Comparison of ENCODE assay signal across 13 mouse cellular contexts in genomic region chr9:68234979-68235649, GRCm38 (mm10).
DNase-seq lines count a peak whose midpoint lies in the region; ATAC-seq and TF ChIP-seq lines count a peak whose summit lies in the region.
"Had no signal": no experiment of that assay in that cellular context is flagged by ENCODE, and none has a peak within 500 bp of the region (broad histone marks: within the 10 kb centered on the region; RNA-seq: fewer than 3 reads in every experiment).

No protein-coding gene starts in this region.

- TF ChIP-seq CTCF in brain, embryonic 14.5 days (IDR thresholded peaks at IDR 0.05; ENCODE audit: borderline replicate concordance, extremely low read depth, insufficient read depth, insufficient read length): no peak

- H3K9me3 ChIP-seq in heart, embryonic 14.5 days (ENCODE audit: control insufficient read depth, low read length): no peaks in the 10 kb centered on the region
- H3K9me3 ChIP-seq: liver, embryonic 15.5 days had no signal

- H3K27me3 ChIP-seq in heart, embryonic 14.5 days (ENCODE audit: control insufficient read depth, insufficient read depth, low read length): no peaks in the 10 kb centered on the region
- H3K27me3 ChIP-seq: CH12.LX; liver, embryonic 15.5 days had no signal

- H3K4me2 ChIP-seq in heart, embryonic 14.5 days (ENCODE audit: low read length): peak overlapping the region; percentile 46
- H3K4me2 ChIP-seq: liver, embryonic 15.5 days had no signal

- no peak for TF ChIP-seq POLR2A in brain, embryonic 14.5 days (IDR thresholded peaks at IDR 0.05; ENCODE audit: borderline replicate concordance, extremely low read depth, insufficient read depth, insufficient read length, poor library complexity, severe bottlenecking)

- ATAC-seq in heart, embryonic 14.5 days (ENCODE audit: insufficient number of reproducible peaks, insufficient read depth, low FRiP score, low read depth): no peak
- ATAC-seq: hindbrain, embryonic 16.5 days had no signal

- H3K4me1 ChIP-seq in heart, embryonic 14.5 days (ENCODE audit: control insufficient read depth in 2 of 2, insufficient read depth in 2 of 2, low read length in 2 of 2): peaks cover 4 to 9% of the 10 kb centered on the region in 2 experiments; a peak in 3 of 4 replicates
- H3K4me1 ChIP-seq: liver, embryonic 15.5 days had no signal

- no peak for DNase-seq in heart, adult 8-10 months (ENCODE audit: low spot score)
- DNase-seq in brain, embryonic 14.5 days (ENCODE audit: low read depth): peak; percentile 23
- peak; percentile 21 for DNase-seq in cerebellum, adult 8-10 months
- peak; percentile 67 for DNase-seq in forelimb bud, embryonic 11.5 days (ENCODE audit: low read depth, low spot score)
- DNase-seq in ovary, postnatal 36 days (ENCODE audit: low spot score): no peak
- DNase-seq in kidney, adult 11 months: no peak
- DNase-seq: layer of hippocampus, postnatal 36 days; right cerebral cortex, postnatal 4 days had no signal

- no peak overlapping the region for H3K4me3 ChIP-seq in heart, embryonic 14.5 days (ENCODE audit: control insufficient read depth in 1 of 2, insufficient read depth in 1 of 2, low read depth in 1 of 2, low read length in 2 of 2)
- H3K4me3 ChIP-seq: liver, embryonic 15.5 days had no signal

- no peak overlapping the region; the same call in 1 of the 2 replicates for H3K9ac ChIP-seq in heart, embryonic 14.5 days (ENCODE audit: low read length)
- H3K9ac ChIP-seq: liver, embryonic 15.5 days had no signal

- 20% methylated on average over 12 of the region's 12 CpGs for WGBS in heart, embryonic 14.5 days

- no peaks in the 10 kb centered on the region for H3K36me3 ChIP-seq in heart, embryonic 14.5 days (ENCODE audit: control insufficient read depth, insufficient read depth, low read length)
- H3K36me3 ChIP-seq: liver, embryonic 15.5 days had no signal

- no peak overlapping the region for H3K27ac ChIP-seq in heart, embryonic 14.5 days (replicated peaks in 1 of 2; ENCODE audit: control insufficient read depth in 1 of 2, insufficient read depth in 1 of 2, low read depth in 2 of 2, low read length in 2 of 2)
- H3K27ac ChIP-seq: liver, embryonic 15.5 days; macrophage had no signal

Comparison
In these comparisons a context has a peak if more than half of its experiments do, and no peak if none do; other contexts are left out.
1. DNase-seq: peak in brain, embryonic 14.5 days (single experiment), cerebellum, adult 8-10 months (single experiment) and forelimb bud, embryonic 11.5 days (single experiment); none in heart, adult 8-10 months (single experiment), ovary, postnatal 36 days (single experiment) and kidney, adult 11 months (single experiment).